19 mouse cellular contexts compared by ENCODE assay signal in genomic region chr2:128493871-128494270, GRCm38 (mm10).
DNase-seq lines count a peak whose midpoint lies in the region; ATAC-seq lines count a peak whose summit lies in the region.
"Had no signal": no experiment of that assay in that cellular context is flagged by ENCODE, and none has a peak within 500 bp of the region (broad histone marks: within the 10 kb centered on the region; RNA-seq: fewer than 3 reads in every experiment).

No protein-coding gene starts in this region.

- DNase-seq in lung, postnatal 36 days = peak; percentile 39
- DNase-seq in lung, postnatal 14 days = no peak
- DNase-seq in ZHBTc4 (ENCODE audit: low read depth, low spot score) = peak; percentile 25
- DNase-seq in gonadal fat pad, adult 2 months (ENCODE audit: low read depth) = peak; percentile 38
- no peak for DNase-seq in urinary bladder, postnatal 4 days (ENCODE audit: low spot score in 2 of 2)
- no peak for DNase-seq in cerebellum, postnatal 36 days
- DNase-seq: adrenal gland, postnatal 36 days; cerebellum, adult 18-20 months; cerebellum, postnatal 25 days; gastrocnemius, postnatal 10 days; heart, adult 18-20 months; heart, postnatal 14 days; kidney, adult 18-20 months; kidney, postnatal 10 days; retina, postnatal 1 day; right cerebral cortex, postnatal 25 days; spleen, adult 18-20 months had no signal

- ATAC-seq in erythroblast, adult 5-6 weeks (replicated peaks; ENCODE audit: low FRiP score, poor library complexity, severe bottlenecking) = no peak
- ATAC-seq: forebrain, embryonic 16.5 days had no signal

Comparison
In these comparisons a context has a peak if more than half of its experiments do, and no peak if none do; other contexts are left out.
1. DNase-seq: peak in lung, postnatal 36 days (single experiment), ZHBTc4 (single experiment) and gonadal fat pad, adult 2 months (single experiment); none in lung, postnatal 14 days (single experiment), urinary bladder, postnatal 4 days (0 of 2) and cerebellum, postnatal 36 days (0 of 2).